In genomic region chr12:100201363-100201711, GRCm38 (mm10) we compare ENCODE assay signal across 8 mouse cellular contexts. TPM values are rescaled to one million over a fixed set of nuclear protein-coding genes. Genes with fewer than 3 reads are reported as not detected.
DNase-seq lines count a peak whose midpoint lies in the region; ATAC-seq and TF ChIP-seq lines count a peak whose summit lies in the region.

No protein-coding gene starts in this region.

- peaks cover 64% of the 10 kb centered on the region for H3K79me2 ChIP-seq in macrophage (ENCODE audit: inconsistent target)

- H3K4me1 ChIP-seq in heart, embryonic 14.5 days (ENCODE audit: control insufficient read depth in 2 of 2, insufficient read depth in 2 of 2, low read length in 2 of 2): peaks cover 2 to 20% of the 10 kb centered on the region in 2 experiments; a peak in 2 of 4 replicates
- peaks cover 51% of the 10 kb centered on the region for H3K4me1 ChIP-seq in G1E (ENCODE audit: insufficient read depth, low read depth, low read length)
- H3K4me1 ChIP-seq in hindbrain, embryonic 10.5 days (replicated peaks): peaks cover 34% of the 10 kb centered on the region

- peaks cover 42% of the 10 kb centered on the region for H3K36me3 ChIP-seq in heart, embryonic 14.5 days (ENCODE audit: control insufficient read depth, insufficient read depth, low read length)
- H3K36me3 ChIP-seq in G1E (replicated peaks) (peaks cover 46% of the 10 kb centered on the region), macrophage (ENCODE audit: inconsistent target) (peaks cover 41% of the 10 kb centered on the region)
- H3K36me3 ChIP-seq in hindbrain, embryonic 10.5 days: peaks cover 42% of the 10 kb centered on the region

- WGBS in heart, embryonic 14.5 days: 43% methylated on average over 4 of the region's 4 CpGs
- 64% methylated on average over 4 of the region's 4 CpGs for WGBS in hindbrain, embryonic 10.5 days
- 8% methylated on average over 4 of the region's 4 CpGs for WGBS in macrophage (ENCODE audit: missing documents)

- no peaks in the 10 kb centered on the region for H3K9me3 ChIP-seq in heart, embryonic 14.5 days (ENCODE audit: control insufficient read depth, low read length)
- H3K9me3 ChIP-seq in G1E (replicated peaks): no peaks in the 10 kb centered on the region
- no peaks in the 10 kb centered on the region for H3K9me3 ChIP-seq in hindbrain, embryonic 10.5 days

- DNase-seq in heart, adult 9 months (ENCODE audit: low spot score in 2 of 2): no peak
- peak; percentile 30 for DNase-seq in G1E (ENCODE audit: low spot score)
- DNase-seq in hindbrain, embryonic 10.5 days (ENCODE audit: low spot score): no peak
- DNase-seq in MN1 (ENCODE audit: low spot score): no peak
- no peak for DNase-seq in testis, postnatal 14 days (ENCODE audit: low spot score)

- peak overlapping the region in 1 of 2 experiments; percentile 95; a peak in 2 of 4 replicates for H3K4me3 ChIP-seq in heart, embryonic 14.5 days (ENCODE audit: control insufficient read depth in 1 of 2, insufficient read depth in 1 of 2, low read depth in 1 of 2, low read length in 2 of 2)
- H3K4me3 ChIP-seq in G1E (ENCODE audit: low read depth, low read length) (peak overlapping the region; percentile 75), macrophage (ENCODE audit: inconsistent target) (peak overlapping the region; percentile 83)
- peak overlapping the region; percentile 100 for H3K4me3 ChIP-seq in hindbrain, embryonic 10.5 days

- ATAC-seq in heart, embryonic 14.5 days (ENCODE audit: insufficient number of reproducible peaks, insufficient read depth, low FRiP score, low read depth): no peak
- ATAC-seq in G1E (ENCODE audit: extremely low read depth, insufficient number of reproducible peaks, low FRiP score, poor library complexity, severe bottlenecking): no peak
- ATAC-seq in inflammation-experienced regulatory T-cells, adult 6 months: no peak

- no peaks in the 10 kb centered on the region for H3K27me3 ChIP-seq in heart, embryonic 14.5 days (ENCODE audit: control insufficient read depth, insufficient read depth, low read length)
- H3K27me3 ChIP-seq in G1E (ENCODE audit: insufficient read depth, low read length): peaks cover 3% of the 10 kb centered on the region; the same call in 1 of the 2 replicates
- no peaks in the 10 kb centered on the region for H3K27me3 ChIP-seq in hindbrain, embryonic 10.5 days (ENCODE audit: insufficient read depth, poor library complexity, severe bottlenecking)

- TF ChIP-seq CTCF in G1E (IDR thresholded peaks at IDR 0.05; ENCODE audit: low read depth, low read length): no peak

- H3K9ac ChIP-seq in heart, embryonic 14.5 days (ENCODE audit: low read length): peak overlapping the region; percentile 96

- H3K4me2 ChIP-seq in heart, embryonic 14.5 days (ENCODE audit: low read length): peak overlapping the region; percentile 95

- H3K27ac ChIP-seq in heart, embryonic 14.5 days (replicated peaks in 1 of 2; ENCODE audit: control insufficient read depth in 1 of 2, insufficient read depth in 1 of 2, low read depth in 2 of 2, low read length in 2 of 2): 0 out of 4 replicates have a peak overlapping the region, but pooled peaks of 1 of the 2 experiments have one; percentile 87
- H3K27ac ChIP-seq in hindbrain, embryonic 10.5 days: no peak overlapping the region
- H3K27ac ChIP-seq in macrophage: peak overlapping the region; percentile 45; the same call in 1 of the 2 replicates

RNA-seq across cellular contexts. Expression of gene Calm1, which starts 2.1 kb away (rescaled TPM):
- polyA plus RNA-seq in heart, embryonic 14.5 days (2014; fragmentation: Nextera tagmentation; extraction: Ambion mirVana): 749 and 783 TPM in 2 replicates
- total RNA-seq in G1E (2014; fragmentation: Nextera tagmentation) (853 and 995 TPM in 2 replicates), G1E (2017) (733 and 749 TPM in 2 replicates)
- polyA plus RNA-seq in G1E (2012) (1,086 and 1,351 TPM in 2 replicates), macrophage (2018) (353 to 525 TPM (median 432 TPM) in 3 replicates)
- 1,379 and 1,527 TPM in 2 replicates for polyA plus RNA-seq in hindbrain, embryonic 10.5 days (2016; fragmentation: Nextera tagmentation; extraction: Ambion mirVana)
- 100 to 1,000 TPM in 25 of 26 experiments, 10 to 100 TPM in 1; 91.7 to 505 (median 186) TPM for total RNA-seq in macrophage (2018; cell fraction: chromatin; rRNA removed)
- total RNA-seq in macrophage (2018; cell fraction: cytosol; rRNA removed): 100 to 1,000 TPM; 368 to 452 (median 415) TPM
- total RNA-seq in macrophage (2018; cell fraction: nucleus; rRNA removed): 100 to 1,000 TPM; 131 to 300 (median 226) TPM
- 1,000 to 10,000 TPM; 1,310 to 3,387 (median 2,012) TPM for polyA plus RNA-seq in inflammation-experienced regulatory T-cells, adult 6 months (2017; shearing (Covaris generic))

RNA-seq across cellular contexts. Expression of gene Nrde2, which starts 41.9 kb away (rescaled TPM):
- 8.1 and 10.9 TPM in 2 replicates for polyA plus RNA-seq in heart, embryonic 14.5 days (2014; fragmentation: Nextera tagmentation; extraction: Ambion mirVana)
- total RNA-seq in G1E (2014; fragmentation: Nextera tagmentation) (10.2 and 12.3 TPM in 2 replicates), G1E (2017) (33.6 and 36.2 TPM in 2 replicates)
- polyA plus RNA-seq in G1E (2012) (10.8 and 11.0 TPM in 2 replicates), macrophage (2018) (10.0 to 19.9 TPM (median 11.5 TPM) in 3 replicates)
- polyA plus RNA-seq in hindbrain, embryonic 10.5 days (2016; fragmentation: Nextera tagmentation; extraction: Ambion mirVana): 12.7 and 13.2 TPM in 2 replicates
- 10 to 100 TPM in 25 of 26 experiments, 1 to 10 TPM in 1; 9.8 to 43.9 (median 29.8) TPM for total RNA-seq in macrophage (2018; cell fraction: chromatin; rRNA removed)
- 10 to 100 TPM in 12 of 26 experiments, 1 to 10 TPM in 14; 3.4 to 13.2 (median 9.8) TPM for total RNA-seq in macrophage (2018; cell fraction: cytosol; rRNA removed)
- 10 to 100 TPM in 20 of 26 experiments, 1 to 10 TPM in 6; 6.4 to 29.5 (median 15.3) TPM for total RNA-seq in macrophage (2018; cell fraction: nucleus; rRNA removed)
- polyA plus RNA-seq in inflammation-experienced regulatory T-cells, adult 6 months (2017; shearing (Covaris generic)): 10 to 100 TPM; 10.8 to 17.9 (median 15.0) TPM
